Mouse (Mus musculus): ENCODE data around the gene Saal1. TPM values are rescaled to one million over a fixed set of nuclear protein-coding genes. Genes with fewer than 3 reads are reported as not detected.

Gene Saal1
- polyA plus RNA-seq, 1 experiment from 2014 or later, result 12.7 TPM

DNA sequence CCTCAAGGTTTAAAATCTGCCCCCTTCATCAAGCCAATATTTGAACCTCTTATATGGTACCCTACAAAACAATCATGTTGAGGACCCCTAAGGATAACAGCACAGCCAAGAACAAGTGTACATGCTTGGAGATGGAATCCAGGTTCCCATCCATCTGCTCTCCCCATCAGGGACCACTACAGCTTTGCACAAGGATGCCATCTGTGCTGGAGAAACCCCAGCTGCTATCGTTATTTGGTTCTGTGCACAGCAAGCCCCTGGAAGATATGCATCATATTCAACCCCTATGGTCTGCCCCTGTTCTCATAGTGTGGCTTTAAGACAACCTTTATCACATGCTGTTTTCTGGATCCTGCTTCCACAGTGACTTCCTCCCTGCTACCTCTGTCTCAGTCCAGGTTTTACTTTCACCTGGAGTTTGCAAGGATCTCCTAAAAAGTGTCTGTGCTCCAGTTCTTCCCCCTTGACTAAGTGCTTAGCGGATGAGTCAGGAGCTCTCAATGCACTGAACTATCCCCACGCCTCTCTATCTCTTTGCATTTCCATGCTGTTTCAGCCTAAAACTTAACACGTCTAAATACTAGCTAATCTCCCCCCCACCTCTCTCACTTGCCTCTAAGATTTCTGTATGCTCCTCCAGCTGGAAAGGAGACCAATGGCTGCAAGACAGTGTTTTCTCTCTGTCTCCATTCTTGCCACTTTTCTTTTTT is 61.9 kb downstream of the Saal1 start:
- ATAC-seq (ENCODE audit: low FRiP score), result no peak
- Histone ChIP-seq H3K36me3 (no peaks in the 10 kb centered on the region), H3K9me3 (replicated peaks) (no peaks in the 10 kb centered on the region), H3K9ac (replicated peaks) (no peak overlapping the region), H3K4me2 (no peak overlapping the region), H3K4me1 (no peaks in the 10 kb centered on the region), H3K27ac (replicated peaks) (no peak overlapping the region), H3K27me3 (replicated peaks) (peaks cover 6% of the 10 kb centered on the region; the same call in 1 of the 2 replicates), H3K4me3 (replicated peaks) (no peak overlapping the region)
- 81% methylated on average over 4 of the region's 4 CpGs for WGBS

DNA sequence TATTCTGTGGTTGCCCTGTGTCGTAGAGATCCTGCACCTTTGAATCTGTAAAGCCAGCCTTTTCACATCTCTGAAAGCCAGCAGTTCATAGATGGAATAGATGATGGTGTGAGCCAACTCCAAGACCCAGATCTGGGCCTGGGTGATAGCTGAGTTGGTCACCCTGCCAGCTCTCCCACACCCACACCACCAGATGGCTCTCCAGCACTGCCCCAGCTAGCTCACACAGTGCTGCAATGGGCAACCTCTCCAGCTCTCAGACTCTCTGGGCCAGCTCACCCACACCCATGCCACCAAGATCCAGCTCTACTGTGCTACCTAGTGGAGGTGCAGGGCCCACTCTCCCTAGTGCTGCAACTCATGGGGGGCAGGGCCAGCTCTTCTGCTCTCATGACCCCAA is 67.3 kb downstream of the Saal1 start:
- Histone ChIP-seq H3K9ac (replicated peaks) (no peak overlapping the region), H3K4me3 (replicated peaks) (no peak overlapping the region), H3K9me3 (replicated peaks) (no peaks in the 10 kb centered on the region), H3K4me2 (no peak overlapping the region), H3K4me1 (peaks cover 13% of the 10 kb centered on the region), H3K27me3 (replicated peaks) (peaks cover 6% of the 10 kb centered on the region; the same call in 1 of the 2 replicates), H3K27ac (replicated peaks) (no peak overlapping the region), H3K36me3 (no peaks in the 10 kb centered on the region)
- no peak for ATAC-seq (ENCODE audit: low FRiP score)
- WGBS, result 84% methylated on average over 1 of the region's 1 CpGs

DNA sequence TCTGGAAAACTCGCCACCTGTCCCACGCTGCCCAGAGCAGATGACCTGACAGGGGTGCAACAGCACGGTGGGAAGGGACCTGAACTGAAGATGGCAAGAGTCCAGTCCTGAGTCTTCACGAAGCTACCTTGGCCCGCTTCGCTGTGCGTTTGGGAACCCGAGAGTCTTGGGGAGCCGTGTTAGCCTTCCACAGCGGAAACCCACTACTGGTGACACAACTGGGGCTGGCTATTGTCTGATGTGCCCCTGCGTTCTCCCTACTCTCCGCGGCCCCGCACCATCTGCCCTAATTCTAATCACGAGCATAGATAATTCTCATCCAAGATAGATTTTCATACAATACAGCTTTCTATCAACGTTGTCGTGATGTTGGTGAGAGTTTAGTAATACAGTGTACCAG is 70.4 kb downstream of the Saal1 start:
- no peaks in the 10 kb centered on the region for H3K9me3 ChIP-seq (replicated peaks)
- H3K9ac ChIP-seq (replicated peaks), result peak overlapping the region; percentile 72
- ATAC-seq (ENCODE audit: low FRiP score), result peak; percentile 52
- peak overlapping the region; percentile 83 for H3K27ac ChIP-seq (replicated peaks)
- H3K4me2 ChIP-seq, result peak overlapping the region; percentile 92
- H3K36me3 ChIP-seq, result 0 out of 2 replicates have a peak, but pooled peaks cover 4% of the 10 kb centered on the region
- H3K4me1 ChIP-seq, result peaks cover 30% of the 10 kb centered on the region
- 12% methylated on average over 17 of the region's 17 CpGs for WGBS
- H3K27me3 ChIP-seq (replicated peaks), result 0 out of 2 replicates have a peak, but pooled peaks cover 2% of the 10 kb centered on the region
- H3K4me3 ChIP-seq (replicated peaks), result peak overlapping the region; percentile 64

DNA sequence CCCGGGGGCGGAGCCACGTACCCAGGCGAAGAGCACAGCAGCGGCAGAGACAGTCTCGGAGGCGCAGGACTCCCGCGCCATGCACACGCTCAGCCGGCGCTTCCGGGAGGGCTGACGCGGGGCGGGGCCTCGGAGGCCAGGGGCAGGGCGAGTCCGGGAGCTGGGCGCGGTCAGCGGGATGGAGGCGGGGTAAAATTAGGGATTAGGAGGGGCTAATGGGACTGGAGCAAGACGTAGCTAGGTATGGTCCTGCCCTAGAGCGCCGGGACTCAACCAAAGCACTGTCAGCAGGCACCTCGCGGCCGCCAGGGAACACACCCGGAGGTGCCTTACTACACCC is 70.8 kb downstream of the Saal1 start, which contains the start of gene Sergef:
Gene Sergef, minus strand, starts transcription at position 116 of the 340 bp plus-strand sequence.
- Histone ChIP-seq H3K36me3 (0 out of 2 replicates have a peak, but pooled peaks cover 7% of the 10 kb centered on the region), H3K27ac (replicated peaks) (peak within 1 kb of the TSS; percentile 83), H3K9me3 (replicated peaks) (no peaks in the 10 kb centered on the region), H3K4me1 (peaks cover 30% of the 10 kb centered on the region), H3K4me2 (peak within 1 kb of the TSS; percentile 92), H3K9ac (replicated peaks) (peak within 1 kb of the TSS; percentile 72), H3K27me3 (replicated peaks) (0 out of 2 replicates have a peak, but pooled peaks cover 2% of the 10 kb centered on the region), H3K4me3 (replicated peaks) (peak within 1 kb of the TSS; percentile 64)
- 1% methylated on average over 30 of the region's 30 CpGs for WGBS
- peak; percentile 95 for ATAC-seq (ENCODE audit: low FRiP score)

DNA sequence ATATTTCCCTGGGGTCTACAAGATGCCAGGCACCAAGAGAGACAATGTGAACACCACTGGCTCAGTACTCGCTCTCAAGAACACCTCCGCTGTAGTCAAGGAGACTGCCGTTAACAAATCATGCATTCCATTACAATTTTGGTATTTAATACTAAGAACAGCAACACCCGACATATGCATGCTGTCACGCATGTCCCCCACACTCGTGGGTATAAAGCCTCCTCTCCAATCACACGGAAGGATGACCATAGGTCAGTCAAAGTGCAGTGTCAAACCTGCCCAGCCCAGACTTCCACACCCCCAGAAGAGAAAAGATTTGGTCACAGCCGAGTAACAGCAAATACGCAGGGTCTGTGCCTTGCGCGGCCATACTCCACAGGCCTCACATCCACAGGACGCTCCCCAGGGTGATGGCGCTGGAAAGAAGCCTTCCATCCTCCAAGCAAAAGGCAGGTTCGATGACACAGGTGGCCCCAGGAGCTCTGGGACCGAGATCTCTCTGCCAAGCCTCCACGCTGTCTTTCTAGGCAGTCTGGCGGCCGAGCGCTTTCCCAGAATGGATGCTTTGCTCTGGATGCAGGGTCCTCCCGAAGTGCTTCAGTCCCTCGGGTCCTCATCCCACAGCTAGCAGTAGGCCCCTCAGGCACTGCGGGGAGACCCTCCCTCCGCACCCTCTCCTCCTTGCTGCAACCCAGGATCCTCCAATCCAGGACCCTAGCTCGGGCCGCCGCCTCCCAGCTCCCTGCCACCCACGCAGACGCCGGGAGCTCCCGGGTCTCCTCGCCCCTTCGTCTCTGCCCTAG is 71.4 kb downstream of the Saal1 start:
- peak overlapping the region; percentile 92 for H3K4me2 ChIP-seq
- peak overlapping the region; percentile 64 for H3K4me3 ChIP-seq (replicated peaks)
- H3K36me3 ChIP-seq, result 0 out of 2 replicates have a peak, but pooled peaks cover 10% of the 10 kb centered on the region
- H3K27me3 ChIP-seq (replicated peaks), result 0 out of 2 replicates have a peak, but pooled peaks cover 2% of the 10 kb centered on the region
- ATAC-seq (ENCODE audit: low FRiP score), result peak; percentile 56
- no peaks in the 10 kb centered on the region for H3K9me3 ChIP-seq (replicated peaks)
- 6% methylated on average over 31 of the region's 32 CpGs for WGBS
- peaks cover 30% of the 10 kb centered on the region for H3K4me1 ChIP-seq
- H3K27ac ChIP-seq (replicated peaks), result peak overlapping the region; percentile 83
- H3K9ac ChIP-seq (replicated peaks), result peak overlapping the region; percentile 72

Other genes with a start within 250 kb of the Saal1 start
- gene Sergef, start 70.9 kb downstream of the Saal1 start, polyA plus RNA-seq (2015; fragmentation: Nextera tagmentation; extraction: Ambion mirVana), result 42.3 and 49.1 TPM in 2 replicates
- gene Tph1, start 38.1 kb downstream of the Saal1 start, polyA plus RNA-seq (2015; fragmentation: Nextera tagmentation; extraction: Ambion mirVana), result 0.64 TPM in 1 of 2 replicates, not detected in the other
- gene Saa3, start 5.0 kb upstream of the Saal1 start, polyA plus RNA-seq (2015; fragmentation: Nextera tagmentation; extraction: Ambion mirVana), result 0.29 and 0.51 TPM in 2 replicates
- not detected in 2 replicates for gene Saa4, start 21.9 kb upstream of the Saal1 start, polyA plus RNA-seq (2015; fragmentation: Nextera tagmentation; extraction: Ambion mirVana)
- 0.45 and 0.65 TPM in 2 replicates for gene Saa1, start 32.3 kb upstream of the Saal1 start, polyA plus RNA-seq (2015; fragmentation: Nextera tagmentation; extraction: Ambion mirVana)
- gene Saa2, start 41.1 kb upstream of the Saal1 start, polyA plus RNA-seq (2015; fragmentation: Nextera tagmentation; extraction: Ambion mirVana), result 0.24 TPM in 1 of 2 replicates, not detected in the other
- gene Hps5, start 85.4 kb upstream of the Saal1 start, polyA plus RNA-seq (2015; fragmentation: Nextera tagmentation; extraction: Ambion mirVana), result 14.9 and 15.8 TPM in 2 replicates
- 37.0 and 40.9 TPM in 2 replicates for gene Gtf2h1, start 85.4 kb upstream of the Saal1 start, polyA plus RNA-seq (2015; fragmentation: Nextera tagmentation; extraction: Ambion mirVana)
- 638 and 911 TPM in 2 replicates for gene Ldha, start 130.8 kb upstream of the Saal1 start, polyA plus RNA-seq (2015; fragmentation: Nextera tagmentation; extraction: Ambion mirVana)
- 0.13 and 0.28 TPM in 2 replicates for gene Ldhc, start 150.5 kb upstream of the Saal1 start, polyA plus RNA-seq (2015; fragmentation: Nextera tagmentation; extraction: Ambion mirVana)
- 292 and 317 TPM in 2 replicates for gene Tsg101, start 209.3 kb upstream of the Saal1 start, polyA plus RNA-seq (2015; fragmentation: Nextera tagmentation; extraction: Ambion mirVana)
- 4.3 and 5.2 TPM in 2 replicates for gene Uevld, start 247.8 kb upstream of the Saal1 start, polyA plus RNA-seq (2015; fragmentation: Nextera tagmentation; extraction: Ambion mirVana)